Mouse (Mus musculus): ENCODE measurements around the gene Gm11983. TPM values are rescaled to one million over a fixed set of nuclear protein-coding genes. Genes with fewer than 3 reads are reported as not detected.

Gm11983 gene
- total RNA-seq, 2 experiments from 2014 or later = not detected

GRCm38 (mm10) chr11:6790690-6791089 is 46.8 kb downstream of the Gm11983 start:
- DNase-seq (ENCODE audit: extremely low spot score in 1 of 2, low spot score in 1 of 2) = no peak

Other genes with a start within 250 kb of the Gm11983 start
- 10 to 100 TPM; 43.8 to 44.9 TPM for gene Nacad, start 231.6 kb downstream of the Gm11983 start, total RNA-seq (2021)
- gene Tbrg4, start 211.6 kb downstream of the Gm11983 start, total RNA-seq (2021) = 10 to 100 TPM; 45.0 to 53.0 TPM
- not detected for gene Wap, start 199.0 kb downstream of the Gm11983 start, total RNA-seq (2021)
- gene Ramp3, start 179.1 kb downstream of the Gm11983 start, total RNA-seq (2021) = 1 to 10 TPM; 4.7 to 7.4 TPM
- gene Adcy1, start 225.8 kb upstream of the Gm11983 start, total RNA-seq (2021) = 100 to 1,000 TPM; 303 to 367 TPM